Mouse (Mus musculus): Measurements from ENCODE around the gene Sox6.

- TF ChIP-seq POLR2A (IDR thresholded peaks at IDR 0.05; ENCODE audit: low read depth, low read length) (no peak), CTCF (IDR thresholded peaks at IDR 0.05; ENCODE audit: borderline replicate concordance, insufficient read depth, low read length) (no peak)
Observed at GRCm38 (mm10) chr7:115539003-115539402, 499.6 kb downstream of the Sox6 start.

Measured in embryonic fibroblast, embryonic 13.5 days (primary cell).